Mouse (Mus musculus) induced T-regulatory cell, adult 2 months (primary cell): ENCODE results near the gene Olfr1308.

Experiments used
- DNase-seq: peaks from one replicate; pipeline ENCODE4 v3.0.0-alpha.2; 2012; ENCODE audit warnings: low read depth

Olfr1308 gene

GRCm38 (mm10) chr2:111964844-111965243 lies at the start of gene Olfr1308:
Olfr1308 (minus strand) TSS chr2:111964944.
- no peak for DNase-seq

DNA sequence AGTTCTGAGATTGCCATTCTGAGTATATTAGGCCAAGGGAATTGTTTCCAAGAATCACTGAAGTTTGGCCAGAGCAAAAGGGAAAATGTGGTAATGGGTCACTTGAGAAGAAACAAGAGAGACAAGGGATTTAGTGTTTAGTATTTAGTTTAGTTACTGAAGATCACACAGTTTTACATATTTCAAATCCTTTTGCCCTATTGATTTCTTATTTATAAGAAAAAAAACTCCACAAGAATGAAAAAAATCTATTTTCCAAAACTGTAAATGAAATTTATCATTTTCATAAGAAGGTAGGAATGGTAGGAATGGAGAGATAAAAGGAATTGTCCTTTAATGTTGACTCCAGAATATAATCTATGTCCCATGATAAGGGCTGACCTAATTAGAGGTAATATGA lies 47.9 kb upstream of the Olfr1308 start, which contains the start of gene Olfr1310:
Gene Olfr1310, minus strand, starts transcription at position 101 of the 400 bp plus-strand sequence.
- no peak for DNase-seq

- DNase-seq: no peak
Measured at GRCm38 (mm10) chr2:111990181-111990580, 25.4 kb upstream of the Olfr1308 start, which contains the start of gene Olfr1309. Olfr1309 (minus strand) TSS chr2:111990281.

DNA sequence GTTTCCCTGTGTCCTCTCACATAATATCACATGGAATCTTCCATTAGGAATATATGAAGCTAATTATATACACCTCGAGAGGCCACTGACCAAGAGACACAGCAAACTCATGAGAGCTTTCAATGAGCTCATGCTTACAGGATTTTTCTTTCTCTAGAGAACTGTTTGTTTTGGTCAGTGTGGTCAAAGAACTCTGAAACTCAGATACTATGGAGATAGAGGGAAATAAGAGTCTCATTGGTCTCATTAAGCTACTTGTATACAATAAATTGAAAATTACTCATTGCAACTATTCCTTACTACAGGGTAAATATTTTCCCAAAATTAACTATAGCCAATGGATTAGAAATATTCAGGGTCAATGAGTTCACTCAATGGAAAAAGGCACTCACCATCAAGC lies 15.4 kb downstream of the Olfr1308 start, which contains the start of gene Olfr1307:
Gene Olfr1307, minus strand, starts transcription at position 101 of the 400 bp plus-strand sequence.
- no peak for DNase-seq

DNA sequence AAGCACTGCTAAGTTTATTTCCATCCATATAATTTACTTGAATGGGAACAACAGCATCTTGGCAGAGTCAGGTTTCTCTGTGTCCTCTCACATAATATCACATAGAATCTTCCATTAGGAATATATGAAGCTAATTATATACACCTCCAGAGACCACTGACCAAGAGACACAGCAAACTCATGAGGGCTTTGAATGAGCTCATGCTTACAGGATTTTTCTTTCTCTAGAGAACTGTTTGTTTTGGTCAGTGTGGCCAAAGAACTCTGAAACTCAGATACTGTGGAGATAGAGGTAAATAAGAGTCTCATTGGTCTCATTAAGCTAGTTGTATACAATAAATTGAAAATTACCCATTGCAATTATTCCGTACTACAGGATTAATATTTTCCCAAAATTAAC lies 48.6 kb downstream of the Olfr1308 start, which contains the start of gene Olfr1306:
Gene Olfr1306, minus strand, starts transcription at position 101 of the 400 bp plus-strand sequence.
- no peak for DNase-seq
